Mouse (Mus musculus) midbrain, embryonic 14.5 days (tissue): Measurements from ENCODE around the gene Galnt18. TPM values are rescaled to one million over a fixed set of nuclear protein-coding genes. Genes with fewer than 3 reads are reported as not detected.

ENCODE experiments used
- ATAC-seq: fragments of 200-750 bp; cut with Nextera tagmentation; 2 replicates; pipeline ENCODE4 v1.8.0; 2017; ENCODE audit warnings: moderate number of reproducible peaks, moderate library complexity; ENCODE audit not compliant: low FRiP score, low TSS enrichment
- DNase-seq: peaks from one replicate; pipeline ENCODE4 v3.0.0-alpha.2; 2015
- H3K27ac ChIP-seq: fragments of 300-500 bp; sonication (generic); replicated peaks from 2 replicates; pipeline ENCODE4 v1.5.1; 2014; ENCODE audit warnings: mild to moderate bottlenecking, low read depth, low read length, moderate library complexity
- H3K27me3 ChIP-seq: fragments of 300-500 bp; sonication (generic); 2 replicates; pipeline ENCODE4 v1.6.1; 2014; ENCODE audit warnings: low read length, control low read depth, mixed read lengths; ENCODE audit not compliant: control insufficient read depth, insufficient read depth
- H3K36me3 ChIP-seq: fragments of 300-500 bp; sonication (generic); 2 replicates; pipeline ENCODE4 v1.6.1; 2014; ENCODE audit warnings: low read length, control low read depth; ENCODE audit not compliant: control insufficient read depth, insufficient read depth
- H3K4me1 ChIP-seq: fragments of 300-500 bp; sonication (generic); 2 replicates; pipeline ENCODE4 v1.6.1; 2014; ENCODE audit warnings: mild to moderate bottlenecking, antibody characterized with exemption, low read length, control low read depth; ENCODE audit not compliant: control insufficient read depth, insufficient read depth
- H3K4me2 ChIP-seq: fragments of 300-500 bp; sonication (generic); 2 replicates; pipeline ENCODE4 v1.6.1; 2014; ENCODE audit warnings: mild to moderate bottlenecking, low read length, moderate library complexity
- H3K4me3 ChIP-seq: fragments of 300-500 bp; sonication (generic); replicated peaks from 2 replicates; pipeline ENCODE4 v1.5.1; 2014; ENCODE audit warnings: low read depth, low read length
- H3K9ac ChIP-seq: fragments of 300-500 bp; sonication (generic); replicated peaks from 2 replicates; pipeline ENCODE4 v1.6.1; 2014; ENCODE audit warnings: mild to moderate bottlenecking, low read length, moderate library complexity
- H3K9me3 ChIP-seq: fragments of 300-500 bp; sonication (generic); 2 replicates; pipeline ENCODE4 v1.6.1; 2016; ENCODE audit warnings: low read length, control low read depth, mixed read lengths; ENCODE audit not compliant: control insufficient read depth
- WGBS: fragments of 180-500 bp; shearing (Covaris S2); extraction: QIAGEN DNeasy Blood & Tissue Kit; methylation state at CpG from one replicate; pipeline ENCODE4 v1.1.7; 2014; 5-methylcytosine and 5-hydroxymethylcytosine counted together
- polyA plus RNA-seq: library from polyadenylated mRNA; unstranded; fragments of >200 nt; fragmentation: Nextera tagmentation; extraction: Ambion mirVana; gene quantifications from 2 replicates; pipeline ENCODE4 v1.2.1, GENCODE M21; 2014

Gene Galnt18
- polyA plus RNA-seq, 1 experiment from 2014 or later = 11.9 TPM

DNA sequence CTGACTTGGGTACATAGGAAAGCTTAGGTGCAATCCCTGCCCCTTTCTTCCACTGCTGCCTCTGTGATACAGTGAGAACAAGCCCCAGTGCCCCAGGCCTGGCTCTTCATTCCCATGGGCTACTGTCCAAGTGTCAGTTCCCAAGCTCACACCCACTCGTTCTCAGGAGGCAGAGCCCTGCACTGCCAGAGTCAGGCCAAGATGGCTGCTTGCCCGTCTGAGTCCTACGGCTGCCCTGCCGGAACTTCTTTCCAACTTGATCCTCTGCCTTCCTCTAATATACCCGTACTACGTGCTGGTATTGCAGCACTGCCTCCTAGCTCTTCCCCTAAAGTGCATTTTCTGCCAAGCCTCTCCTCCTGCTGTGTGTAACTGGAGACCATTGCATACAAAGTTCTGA, 85.5 kb downstream of the Galnt18 start:
- no peak for DNase-seq
- Histone ChIP-seq H3K36me3 (no peaks in the 10 kb centered on the region), H3K9ac (no peak overlapping the region), H3K27ac (no peak overlapping the region), H3K4me2 (no peak overlapping the region), H3K9me3 (no peaks in the 10 kb centered on the region), H3K4me3 (no peak overlapping the region), H3K4me1 (peaks cover 6% of the 10 kb centered on the region; the same call in 1 of the 2 replicates), H3K27me3 (no peaks in the 10 kb centered on the region)
- ATAC-seq = no peak
- 89% methylated on average over 6 of the region's 6 CpGs for WGBS

DNA sequence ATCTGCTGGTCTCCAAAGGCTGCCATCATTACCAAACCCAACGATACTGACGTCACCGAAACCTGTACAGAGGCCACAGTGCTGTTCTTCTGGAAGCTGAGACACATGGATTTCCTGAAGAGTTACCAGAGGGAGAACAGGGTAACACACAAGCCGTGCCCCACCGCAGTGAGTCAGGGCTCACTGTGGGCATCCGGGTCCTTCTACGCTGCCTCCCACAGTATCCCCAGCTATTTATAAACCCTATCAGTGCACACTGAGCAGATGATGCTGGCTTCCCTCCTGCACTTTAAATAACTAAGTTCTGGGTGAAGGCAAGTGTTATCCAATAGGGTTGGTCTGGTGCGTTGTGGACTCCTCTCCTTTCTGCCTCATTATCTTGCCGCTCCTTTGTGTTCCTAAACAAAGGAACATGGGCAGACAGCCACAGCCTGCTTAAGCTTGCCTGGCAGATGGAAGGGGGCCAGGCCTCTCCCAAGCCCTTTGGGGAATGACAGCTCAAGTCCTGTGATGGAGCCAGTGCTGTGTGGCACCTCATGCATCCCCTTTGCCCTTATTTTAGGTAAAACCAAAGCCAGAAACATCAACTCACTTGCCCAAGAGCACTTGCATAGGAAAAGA, 87.0 kb downstream of the Galnt18 start:
- peak; percentile 58; the same call in 1 of the 2 replicates for ATAC-seq
- Histone ChIP-seq H3K9ac (no peak overlapping the region), H3K27ac (0 out of 2 replicates have a peak overlapping the region, but pooled peaks have one; percentile 4), H3K4me2 (no peak overlapping the region), H3K27me3 (no peaks in the 10 kb centered on the region), H3K4me3 (no peak overlapping the region), H3K36me3 (no peaks in the 10 kb centered on the region), H3K4me1 (peaks cover 6% of the 10 kb centered on the region; the same call in 1 of the 2 replicates), H3K9me3 (no peaks in the 10 kb centered on the region)
- DNase-seq = peak; percentile 77
- 57% methylated on average over 9 of the region's 9 CpGs for WGBS

- ATAC-seq = no peak
- H3K27me3 ChIP-seq = no peaks in the 10 kb centered on the region
- no peak for DNase-seq
- H3K9ac ChIP-seq = no peak overlapping the region
- H3K9me3 ChIP-seq = 0 out of 2 replicates have a peak, but pooled peaks cover 3% of the 10 kb centered on the region
- H3K36me3 ChIP-seq = no peaks in the 10 kb centered on the region
- no peak overlapping the region for H3K4me3 ChIP-seq
- WGBS = 97% methylated on average over 3 of the region's 3 CpGs
- H3K4me2 ChIP-seq = no peak overlapping the region
- no peak overlapping the region for H3K27ac ChIP-seq
- 0 out of 2 replicates have a peak, but pooled peaks cover 9% of the 10 kb centered on the region for H3K4me1 ChIP-seq
Observed at GRCm38 (mm10) chr7:111680108-111680507, 99.7 kb downstream of the Galnt18 start.

GRCm38 (mm10) chr7:111676483-111676882, 103.3 kb downstream of the Galnt18 start:
- Histone ChIP-seq H3K27ac (no peak overlapping the region), H3K9ac (no peak overlapping the region), H3K36me3 (no peaks in the 10 kb centered on the region), H3K4me3 (no peak overlapping the region), H3K4me1 (no peaks in the 10 kb centered on the region), H3K9me3 (0 out of 2 replicates have a peak, but pooled peaks cover 3% of the 10 kb centered on the region), H3K4me2 (no peak overlapping the region), H3K27me3 (no peaks in the 10 kb centered on the region)
- ATAC-seq (no peak), DNase-seq (no peak)
- WGBS = 85% methylated on average over 3 of the region's 3 CpGs

- no peaks in the 10 kb centered on the region for H3K27me3 ChIP-seq
- 57% methylated on average over 4 of the region's 4 CpGs for WGBS
- H3K4me2 ChIP-seq = no peak overlapping the region
- no peak overlapping the region for H3K27ac ChIP-seq
- H3K9ac ChIP-seq = no peak overlapping the region
- ATAC-seq (no peak), DNase-seq (peak; percentile 33)
- H3K4me3 ChIP-seq = no peak overlapping the region
- no peaks in the 10 kb centered on the region for H3K9me3 ChIP-seq
- H3K36me3 ChIP-seq = no peaks in the 10 kb centered on the region
- H3K4me1 ChIP-seq = no peaks in the 10 kb centered on the region
Observed at GRCm38 (mm10) chr7:111672467-111672866, 107.3 kb downstream of the Galnt18 start.

GRCm38 (mm10) chr7:111663139-111664073, 116.4 kb downstream of the Galnt18 start:
- Histone ChIP-seq H3K9ac (no peak overlapping the region), H3K27ac (0 out of 2 replicates have a peak overlapping the region, but pooled peaks have one; percentile 33), H3K36me3 (no peaks in the 10 kb centered on the region), H3K9me3 (no peaks in the 10 kb centered on the region), H3K27me3 (no peaks in the 10 kb centered on the region), H3K4me3 (no peak overlapping the region), H3K4me1 (no peaks in the 10 kb centered on the region), H3K4me2 (no peak overlapping the region)
- no peak for DNase-seq
- no peak for ATAC-seq
- WGBS = 66% methylated on average over 14 of the region's 14 CpGs

GRCm38 (mm10) chr7:111658579-111658978, 121.2 kb downstream of the Galnt18 start:
- Histone ChIP-seq H3K9ac (no peak overlapping the region), H3K4me3 (no peak overlapping the region), H3K9me3 (no peaks in the 10 kb centered on the region), H3K4me2 (no peak overlapping the region), H3K4me1 (no peaks in the 10 kb centered on the region), H3K36me3 (no peaks in the 10 kb centered on the region), H3K27ac (no peak overlapping the region), H3K27me3 (no peaks in the 10 kb centered on the region)
- DNase-seq (no peak), ATAC-seq (no peak)
- 32% methylated on average over 4 of the region's 4 CpGs for WGBS

DNA sequence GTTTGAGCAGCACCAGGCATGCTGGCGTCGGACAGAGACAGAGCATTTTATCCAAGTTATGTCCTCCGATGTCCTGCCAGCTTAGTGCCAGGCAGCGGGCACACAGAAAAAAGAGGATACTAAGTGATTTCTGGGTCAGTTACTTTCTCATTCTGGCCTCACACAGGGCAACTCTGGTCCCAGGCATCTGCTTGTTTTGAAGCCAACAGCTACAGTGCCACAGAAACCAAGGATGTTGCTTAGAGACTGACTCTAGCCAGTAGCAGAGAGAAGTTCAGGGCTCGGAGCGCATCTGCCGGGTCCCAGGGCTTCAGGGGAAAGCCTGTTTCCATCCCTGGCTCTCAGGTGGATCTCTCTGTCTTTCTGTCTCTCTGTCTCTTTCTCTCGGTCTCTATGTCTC, 124.8 kb downstream of the Galnt18 start:
- no peak overlapping the region for H3K4me2 ChIP-seq
- DNase-seq = no peak
- H3K4me1 ChIP-seq = no peaks in the 10 kb centered on the region
- ATAC-seq = no peak
- H3K27me3 ChIP-seq = no peaks in the 10 kb centered on the region
- H3K36me3 ChIP-seq = no peaks in the 10 kb centered on the region
- WGBS = 89% methylated on average over 8 of the region's 8 CpGs
- no peak overlapping the region for H3K27ac ChIP-seq
- H3K9me3 ChIP-seq = no peaks in the 10 kb centered on the region
- H3K4me3 ChIP-seq = no peak overlapping the region
- no peak overlapping the region for H3K9ac ChIP-seq
